Mouse (Mus musculus) gastrocnemius, postnatal 36 days (tissue): ENCODE measurements around the gene Olfr69. TPM values are rescaled to one million over a fixed set of nuclear protein-coding genes. Genes with fewer than 3 reads are reported as not detected.
"Not testable (repeated sequence)": the region's sequence is repeated elsewhere in the genome, so short reads cannot be mapped to it uniquely, and the experiment has no call there.

Experiments used
- DNase-seq, 2 experiments: peaks; one replicate each; pipeline ENCODE4 v3.0.0; 2022
- intact Hi-C: fragments of 180-260 bp; cut with DNase I; formaldehyde crosslinking; loops from one replicate; pipeline ENCODE4 v1.15.1; 2025
- long read RNA-seq, 2 experiments: library from polyadenylated mRNA; stranded (forward); transcript quantifications; one replicate each; pipeline ENCODE4 v2.0.0; 2021
- total RNA-seq, 2 experiments: library from RNA; stranded (reverse); gene quantifications; 2 replicates each; pipeline ENCODE4 v1.2.3; 2021

Gene Olfr69
- not detected for total RNA-seq
- long read RNA-seq, experiment 1, result 0 reads
- long read RNA-seq, experiment 2, result 0 reads

- intact Hi-C loops, result no loop called here
- no peak for DNase-seq
These were observed at the start of gene Olfr69 for GRCm38 (mm10) chr7:103771494-103771893. TSS of gene Olfr69 (minus strand) at chr7:103771594.

DNA sequence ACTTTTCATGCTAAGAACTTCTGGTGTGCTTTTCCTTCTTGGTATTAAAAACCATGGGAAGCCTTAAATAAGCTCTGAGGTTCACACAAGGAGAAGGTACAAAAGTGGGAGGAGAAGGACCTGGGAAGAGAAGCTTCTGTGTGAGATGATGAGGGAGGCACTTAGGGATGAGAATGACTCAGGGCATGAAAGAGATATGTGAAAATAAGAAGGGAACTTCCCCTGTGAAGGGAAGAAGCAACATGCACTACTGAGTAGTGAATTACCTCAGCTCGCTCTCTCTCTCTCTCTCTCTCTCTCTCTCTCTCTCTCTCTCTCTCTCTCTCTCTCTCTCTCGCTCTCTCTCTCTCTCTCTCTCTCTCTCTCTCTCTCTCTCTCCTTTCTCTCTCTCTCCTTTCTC is 43.7 kb upstream of the Olfr69 start:
- intact Hi-C loops, DNase-seq: not testable (repeated sequence)

DNA sequence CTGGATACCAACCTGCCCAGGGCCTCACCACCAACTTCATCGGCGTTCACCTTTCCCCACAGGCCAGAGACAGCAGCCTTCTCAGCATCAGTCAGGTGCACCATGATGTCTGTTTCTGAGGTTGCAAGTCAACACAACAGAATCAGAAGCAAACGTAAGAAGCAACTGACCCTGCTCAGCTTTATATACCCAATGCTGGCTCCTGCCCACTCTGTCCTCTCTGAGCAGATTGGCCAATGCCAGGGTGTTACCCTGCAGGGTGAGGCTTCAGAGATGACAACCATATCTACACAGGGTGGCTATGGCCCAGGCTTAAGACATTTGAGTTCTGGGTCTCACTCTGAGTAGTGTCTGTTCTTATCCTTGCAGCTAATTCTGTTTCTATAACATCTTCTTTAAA is 42.4 kb upstream of the Olfr69 start, which contains the start of gene Hbb-bt:
TSS of gene Hbb-bt (minus strand) at position 231 of the 400 bp plus-strand sequence.
- intact Hi-C loops, result no loop called here
- no peak for DNase-seq

DNA sequence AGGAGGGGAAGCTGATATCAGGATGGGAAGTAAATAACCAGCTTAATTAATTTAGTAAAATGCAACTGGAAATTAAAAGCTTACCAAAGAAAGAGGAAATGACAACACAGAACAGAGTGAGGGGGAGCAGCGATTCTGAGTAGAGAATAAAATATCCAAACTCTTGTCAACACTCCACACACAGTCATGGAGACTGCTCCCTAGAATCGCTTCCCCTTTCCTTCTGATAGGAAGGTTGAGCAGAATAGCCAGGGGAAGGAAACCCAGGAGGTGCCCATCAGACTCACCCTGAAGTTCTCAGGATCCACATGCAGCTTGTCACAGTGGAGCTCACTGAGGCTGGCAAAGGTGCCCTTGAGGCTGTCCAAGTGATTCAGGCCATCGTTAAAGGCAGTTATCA is 41.8 kb upstream of the Olfr69 start:
- intact Hi-C loops, DNase-seq: not testable (repeated sequence)

DNA sequence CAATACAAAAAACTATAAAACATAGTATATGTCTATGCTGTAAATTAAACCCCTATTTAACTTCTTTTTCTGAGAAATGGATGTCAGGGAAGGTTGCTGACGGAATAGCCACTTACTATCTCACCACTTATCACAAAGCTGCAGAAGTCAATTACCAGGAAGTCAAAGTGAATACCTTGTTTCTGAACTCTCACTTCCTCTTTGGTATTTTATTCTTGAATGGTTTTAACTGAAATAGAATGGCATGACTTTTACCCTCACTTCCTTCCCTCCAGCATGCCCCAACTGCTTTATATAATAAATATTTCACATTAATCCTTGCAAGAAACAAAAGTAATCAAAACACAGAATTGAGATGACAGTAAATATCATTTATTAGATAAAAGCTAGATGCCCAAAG is 40.8 kb upstream of the Olfr69 start:
- no peak for DNase-seq
- intact Hi-C loops, result no loop called here

- DNase-seq, result no peak
- intact Hi-C loops, result no loop called here
These were observed 39.9 kb upstream of the Olfr69 start for GRCm38 (mm10) chr7:103811223-103811845.

- DNase-seq, result no peak
- intact Hi-C loops, result no loop called here
These were observed 39.4 kb upstream of the Olfr69 start for GRCm38 (mm10) chr7:103810746-103811145.

DNA sequence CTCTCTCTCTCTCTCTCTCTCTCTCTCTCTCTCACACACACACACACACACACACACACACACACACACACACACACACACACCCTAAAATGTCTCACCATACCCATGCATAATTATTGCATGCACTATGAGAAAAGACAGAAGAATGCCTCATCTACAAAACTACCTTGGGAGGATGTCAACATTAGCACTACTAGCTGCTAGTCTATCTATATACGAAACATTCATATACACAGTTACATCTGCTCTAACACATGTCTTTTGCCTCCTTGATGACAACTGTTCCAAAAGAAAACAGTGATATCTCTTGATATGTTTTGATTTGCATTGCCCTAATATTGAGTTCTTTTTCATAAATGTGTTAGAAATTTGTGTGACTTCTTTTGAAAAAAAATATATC is 38.9 kb upstream of the Olfr69 start:
- intact Hi-C loops, result no loop called here
- no peak for DNase-seq

DNA sequence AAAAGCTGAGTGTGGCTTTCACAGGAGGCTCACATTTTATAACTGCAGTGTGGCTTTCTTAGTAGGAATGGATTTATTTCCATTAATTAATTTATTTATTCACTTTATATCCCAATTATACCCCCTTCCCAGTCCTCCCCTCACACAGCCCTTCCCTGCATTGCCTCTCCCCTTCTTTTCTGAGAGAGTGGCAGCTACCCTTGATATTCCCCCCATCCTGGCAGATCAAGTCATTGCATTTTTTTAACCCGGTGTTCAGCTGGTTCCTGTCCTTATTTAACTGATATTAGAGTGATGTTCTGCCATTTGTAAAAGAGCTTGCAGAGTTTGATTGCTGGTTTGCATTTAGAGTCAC is 38.4 kb upstream of the Olfr69 start:
- intact Hi-C loops, result no loop called here
- DNase-seq, result no peak

DNA sequence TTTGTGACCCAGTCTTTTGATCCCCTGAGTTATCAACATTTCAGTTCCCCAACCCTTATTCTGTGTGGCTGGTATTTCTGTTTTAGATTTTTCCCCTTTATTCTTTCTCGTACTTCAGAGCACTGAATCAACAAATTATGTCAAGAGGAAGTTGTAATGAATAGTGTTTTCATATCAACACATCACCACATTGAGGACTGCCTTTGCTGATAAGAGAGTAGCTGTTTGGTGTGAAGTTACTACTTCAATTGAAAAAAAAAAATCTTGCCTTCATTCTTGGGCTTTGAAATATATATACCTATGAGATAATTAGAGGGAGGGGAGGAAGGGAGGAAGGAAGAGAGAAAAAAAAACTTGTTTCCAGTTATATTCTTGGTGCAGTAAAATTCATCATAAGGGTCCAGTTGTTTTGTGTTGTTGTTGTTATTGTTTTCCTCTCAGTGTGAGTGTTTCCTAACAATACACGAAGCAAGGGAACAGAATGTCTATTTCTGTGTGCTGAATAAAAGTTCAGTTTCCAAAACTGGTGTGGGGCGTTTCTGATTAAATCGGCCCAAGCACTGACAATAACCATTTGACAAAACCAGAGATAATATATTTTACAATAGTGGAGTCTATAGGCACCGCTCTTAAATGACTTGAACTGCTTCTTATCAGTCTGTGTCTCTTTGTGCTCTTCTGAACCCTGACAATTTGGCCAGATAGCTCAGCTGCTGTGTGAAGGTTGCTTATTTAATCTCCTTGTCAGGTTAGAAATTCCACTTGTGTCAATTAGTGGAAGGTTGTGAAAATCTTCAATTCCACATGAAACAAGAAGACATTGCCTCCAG is 37.8 kb upstream of the Olfr69 start:
- DNase-seq, result no peak
- intact Hi-C loops, result no loop called here

DNA sequence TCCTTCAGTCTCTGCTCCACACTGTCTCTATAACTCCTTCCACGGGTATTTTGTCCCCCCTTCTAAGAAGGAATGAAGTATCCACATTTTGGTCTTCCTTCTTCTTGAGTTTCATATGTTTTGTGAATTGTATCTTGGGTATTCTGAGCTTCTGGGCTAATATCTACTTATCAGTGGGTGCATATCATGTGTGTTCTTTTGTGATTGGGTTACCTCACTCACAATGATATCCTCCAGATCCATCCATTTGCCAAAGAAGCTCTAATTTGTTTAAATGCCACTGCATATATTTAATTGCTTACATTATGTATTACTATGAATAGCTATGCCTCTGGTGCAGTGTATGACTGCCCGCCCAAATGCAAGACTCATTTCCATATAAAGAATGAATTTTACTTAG is 36.7 kb upstream of the Olfr69 start:
- intact Hi-C loops, DNase-seq: not testable (repeated sequence)

DNA sequence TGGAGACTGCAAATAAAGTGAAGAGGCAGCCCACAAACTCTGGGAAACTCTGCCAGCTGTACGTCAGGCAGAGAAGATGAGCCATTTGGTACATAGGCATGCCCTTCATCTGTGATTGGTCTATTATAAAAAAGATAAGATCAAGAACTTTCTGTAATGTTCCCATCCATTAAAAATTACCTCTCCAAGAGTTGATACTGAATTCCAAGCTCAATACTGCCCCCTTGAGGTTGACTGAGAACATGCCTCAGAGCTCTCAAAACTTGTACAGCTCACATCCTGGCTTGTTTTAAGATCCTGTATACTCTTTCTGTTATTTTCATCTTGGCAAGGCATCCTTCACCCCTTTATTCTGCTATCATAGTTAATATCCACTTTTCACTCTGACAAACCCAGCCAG is 35.5 kb upstream of the Olfr69 start:
- no peak for DNase-seq
- intact Hi-C loops, result no loop called here

DNA sequence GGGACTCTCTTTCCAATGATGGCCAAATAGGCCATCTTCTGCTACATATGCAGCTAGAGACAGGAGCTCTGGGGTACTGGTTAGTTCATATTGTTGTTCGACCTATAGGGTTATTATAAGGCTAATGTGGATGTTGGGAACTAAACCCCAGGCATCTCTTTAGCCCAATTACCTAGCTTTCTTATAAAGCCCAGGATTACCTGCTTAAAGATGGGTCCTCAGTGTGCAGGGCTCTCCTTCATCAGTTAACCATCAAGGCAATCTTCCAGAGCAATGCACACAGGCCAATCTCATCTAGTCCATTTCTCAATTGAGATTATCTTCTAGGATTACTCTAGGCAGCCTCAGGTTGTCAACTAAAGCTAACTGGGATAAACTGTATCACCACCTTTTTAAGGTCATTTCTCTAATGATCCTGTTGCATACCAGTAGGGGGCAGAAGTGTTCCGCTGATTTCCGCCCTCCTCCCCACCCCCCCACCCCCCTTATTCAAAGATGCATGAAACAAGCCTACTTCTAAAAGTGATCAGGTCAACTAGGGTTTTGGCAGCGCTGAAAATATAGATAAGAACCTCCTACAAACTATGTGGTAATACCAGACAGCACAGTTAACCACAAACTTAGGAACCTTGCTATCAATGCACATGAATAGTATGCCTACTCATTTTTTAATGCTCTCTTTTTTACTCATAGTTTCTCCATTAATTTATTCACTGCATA is 21.4 kb upstream of the Olfr69 start:
- intact Hi-C loops, result no loop called here
- DNase-seq, result no peak

DNA sequence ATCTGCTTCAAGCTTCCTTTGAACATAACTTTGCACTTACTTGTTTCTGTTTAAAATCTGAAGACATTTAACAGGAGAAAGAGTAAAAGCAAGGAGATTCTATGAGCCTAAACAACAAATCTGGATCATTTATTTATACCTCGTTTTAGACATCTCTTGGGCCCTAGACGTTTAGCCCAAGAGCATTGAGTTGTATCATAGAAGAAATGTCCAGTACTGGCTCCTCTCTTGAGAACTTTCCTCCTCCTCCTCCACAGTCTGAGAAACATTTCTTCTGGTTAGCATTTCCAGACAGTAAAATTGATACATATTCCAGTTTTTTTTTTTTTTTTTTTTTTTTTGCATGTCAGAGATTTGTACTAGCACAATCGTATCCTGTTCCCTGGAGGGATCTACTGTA is 20.3 kb upstream of the Olfr69 start, which contains the start of gene Olfr67:
TSS of gene Olfr67 (minus strand) at position 101 of the 400 bp plus-strand sequence.
- DNase-seq, result no peak
- intact Hi-C loops, result no loop called here

DNA sequence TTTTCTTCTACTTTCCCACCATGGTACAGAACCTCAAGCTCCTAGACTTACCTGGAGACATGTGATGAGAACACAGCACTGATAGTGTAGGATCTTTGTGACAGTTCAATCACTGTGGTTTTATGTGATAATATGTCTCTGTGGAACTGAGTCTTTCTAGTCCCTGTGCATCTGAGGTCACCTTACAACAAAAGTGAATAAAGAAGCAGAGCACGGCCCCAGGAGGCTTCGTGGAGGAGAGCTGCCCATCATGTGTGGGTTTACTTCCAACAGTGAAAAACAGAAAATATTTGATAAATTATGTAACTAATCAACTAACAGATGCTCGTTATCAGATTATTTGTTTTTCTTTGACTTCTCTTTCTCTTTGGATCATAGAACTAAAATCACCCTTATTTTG is 8.2 kb upstream of the Olfr69 start, which contains the start of gene Olfr68:
TSS of gene Olfr68 (minus strand) at position 101 of the 400 bp plus-strand sequence.
- intact Hi-C loops, result no loop called here
- no peak for DNase-seq

GRCm38 (mm10) chr7:103777652-103778051 is 6.3 kb upstream of the Olfr69 start:
- intact Hi-C loops, DNase-seq: not testable (repeated sequence)

GRCm38 (mm10) chr7:103767687-103768086 is 3.7 kb downstream of the Olfr69 start:
- DNase-seq, intact Hi-C loops: not testable (repeated sequence)

- DNase-seq, intact Hi-C loops: not testable (repeated sequence)
These were observed 9.2 kb downstream of the Olfr69 start for GRCm38 (mm10) chr7:103762212-103762611.

DNA sequence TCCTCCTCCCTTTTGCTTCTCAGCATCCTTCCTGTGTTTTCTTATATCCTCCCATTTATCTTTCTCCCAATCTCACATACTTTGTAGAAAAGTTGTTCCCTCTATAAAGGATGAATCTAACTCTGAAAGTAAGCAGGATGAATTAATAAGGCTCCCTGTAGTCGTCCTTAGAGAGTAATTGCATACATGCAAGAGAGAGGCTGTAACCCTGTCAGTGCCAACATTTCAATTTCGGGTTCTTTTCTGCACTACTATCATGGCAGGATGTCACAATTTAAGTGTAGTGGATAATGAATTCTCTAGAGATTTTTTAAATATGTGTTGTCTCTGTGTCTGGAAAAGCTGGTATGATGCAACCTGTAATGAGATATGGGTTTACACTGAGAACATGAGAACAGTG is 14.2 kb downstream of the Olfr69 start, which contains the start of gene Olfr630:
TSS of gene Olfr630 (minus strand) at position 101 of the 400 bp plus-strand sequence.
- intact Hi-C loops, result no loop called here
- DNase-seq, result no peak

DNA sequence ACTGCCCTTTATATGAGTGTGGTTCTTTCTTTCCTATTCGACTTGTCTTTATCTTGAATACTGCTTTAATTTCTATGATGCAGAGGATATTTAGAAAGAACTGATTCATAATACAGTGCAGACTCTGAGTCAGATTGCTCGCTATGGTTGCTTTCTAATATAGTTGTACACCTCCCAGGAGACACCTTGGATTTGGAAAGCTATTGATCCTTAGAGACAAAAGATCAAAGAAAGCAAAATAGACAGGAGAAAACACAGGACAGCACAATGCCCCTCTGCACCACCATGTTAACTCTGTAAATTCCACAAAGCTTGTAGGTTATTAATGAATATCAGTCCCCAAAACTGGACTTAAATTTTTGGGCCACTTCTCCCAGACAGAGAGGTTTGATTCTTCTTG is 26.6 kb downstream of the Olfr69 start, which contains the start of gene Olfr629:
TSS of gene Olfr629 (minus strand) at position 101 of the 400 bp plus-strand sequence.
- intact Hi-C loops, result no loop called here
- no peak for DNase-seq

DNA sequence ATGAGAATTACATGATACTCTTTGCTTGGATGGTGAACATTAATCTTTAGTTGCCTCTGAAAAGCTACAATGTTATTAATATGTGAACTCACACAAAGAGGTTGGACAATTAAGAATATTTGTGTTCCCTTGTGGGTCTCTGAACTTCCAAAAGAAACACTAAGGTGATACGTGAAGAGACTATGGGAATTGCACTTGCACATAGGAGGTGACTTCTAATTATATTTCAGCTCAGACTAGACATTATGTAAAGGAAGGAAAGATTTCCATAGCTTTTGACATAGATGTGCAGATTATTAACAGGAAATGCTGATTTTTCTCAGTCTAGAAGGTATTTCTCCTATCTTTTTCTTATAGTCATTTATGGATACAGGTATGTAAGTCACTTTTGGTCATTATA is 41.3 kb downstream of the Olfr69 start, which contains the start of gene Olfr628:
TSS of gene Olfr628 (plus strand) at position 301 of the 400 bp plus-strand sequence.
- intact Hi-C loops, result no loop called here
- no peak for DNase-seq
